In the genomic region with DNA sequence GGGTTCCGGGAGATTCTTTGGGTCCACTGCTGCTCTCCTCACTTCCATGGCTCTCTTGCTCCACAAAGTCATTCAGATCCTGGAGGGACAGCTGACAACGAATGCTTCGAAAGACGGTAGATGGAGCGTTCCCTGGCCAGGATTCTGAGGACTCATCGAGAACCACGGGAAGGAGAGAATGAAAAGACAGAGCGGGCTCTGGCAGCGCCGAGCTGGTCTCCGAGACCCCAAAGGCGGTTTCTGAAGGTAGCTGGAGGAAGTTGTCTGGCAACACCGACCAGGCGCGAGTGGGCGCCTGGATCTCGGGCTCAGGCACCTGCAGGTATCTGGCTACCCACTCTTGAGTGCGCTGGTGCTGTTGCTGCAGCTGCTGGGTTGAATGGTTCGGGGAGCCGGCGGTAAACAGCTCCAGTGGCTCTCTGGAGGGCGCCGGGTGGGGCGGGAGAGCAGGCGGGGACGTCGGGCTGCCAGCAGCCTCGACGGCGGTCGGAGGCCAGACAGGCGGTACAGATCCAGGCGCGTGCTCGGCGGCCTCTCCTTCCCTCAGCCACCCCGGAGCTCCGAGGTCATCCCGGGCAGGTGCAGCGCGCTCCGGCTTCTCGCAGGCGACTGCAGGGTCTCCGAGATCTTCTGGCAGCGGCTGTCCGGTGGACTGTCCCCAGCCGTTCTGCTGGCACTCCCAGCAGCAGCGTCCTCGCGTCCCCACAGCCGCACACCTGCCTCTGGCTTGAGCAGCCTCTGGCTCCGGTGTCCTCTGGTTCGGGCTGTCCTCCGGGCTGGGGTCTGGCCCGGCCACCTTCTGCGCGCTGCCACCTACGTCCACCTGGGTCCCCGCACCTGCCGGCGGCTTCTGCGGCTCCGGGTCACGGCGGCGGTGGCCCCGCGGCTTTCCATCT, we compare ENCODE assay signal across 8 mouse cellular contexts. TPM values are rescaled to one million over a fixed set of nuclear protein-coding genes. Genes with fewer than 3 reads are reported as not detected.
DNase-seq lines count a peak whose midpoint lies in the region; ATAC-seq and TF ChIP-seq lines count a peak whose summit lies in the region.

No protein-coding gene starts in this region.

- peak overlapping the region; percentile 95 for H3K4me3 ChIP-seq in liver, adult 2 months (ENCODE audit: insufficient read depth, low read depth, low read length)
- H3K4me3 ChIP-seq in embryonic facial prominence, embryonic 11.5 days (ENCODE audit: low read depth, low read length), result peak overlapping the region; percentile 48
- H3K4me3 ChIP-seq in intestine, embryonic 15.5 days (replicated peaks), result peak overlapping the region; percentile 57
- peak overlapping the region; percentile 62 for H3K4me3 ChIP-seq in lung, embryonic 16.5 days (ENCODE audit: low read length)

- peak overlapping the region; percentile 93 for H3K9ac ChIP-seq in liver, adult 2 months (ENCODE audit: low read depth, low read length)
- peak overlapping the region; percentile 28 for H3K9ac ChIP-seq in embryonic facial prominence, embryonic 11.5 days (replicated peaks; ENCODE audit: low read length)
- peak overlapping the region; percentile 59 for H3K9ac ChIP-seq in intestine, embryonic 15.5 days
- H3K9ac ChIP-seq in lung, embryonic 16.5 days (ENCODE audit: low read length), result peak overlapping the region; percentile 63

- H3K79me2 ChIP-seq in liver, adult 2 months (ENCODE audit: control insufficient read depth, insufficient read depth, low read length), result peaks cover 9% of the 10 kb centered on the region; the same call in 1 of the 2 replicates

- no peaks in the 10 kb centered on the region for H3K27me3 ChIP-seq in liver, adult 2 months (ENCODE audit: control insufficient read depth, insufficient read depth, low read length)
- H3K27me3 ChIP-seq in embryonic facial prominence, embryonic 11.5 days (ENCODE audit: control insufficient read depth, insufficient read depth, low read length), result peaks cover 37% of the 10 kb centered on the region
- peaks cover 31% of the 10 kb centered on the region for H3K27me3 ChIP-seq in intestine, embryonic 15.5 days (replicated peaks)
- H3K27me3 ChIP-seq in lung, embryonic 16.5 days (ENCODE audit: control insufficient read depth, insufficient read depth, low read depth, low read length), result peaks cover 41% of the 10 kb centered on the region

- H3K27ac ChIP-seq in liver, adult 2 months (replicated peaks; ENCODE audit: insufficient read depth, low read depth, low read length), result peak overlapping the region; percentile 80
- no peak overlapping the region for H3K27ac ChIP-seq in embryonic facial prominence, embryonic 11.5 days (replicated peaks; ENCODE audit: low read depth, low read length)
- no peak overlapping the region for H3K27ac ChIP-seq in intestine, embryonic 15.5 days
- no peak overlapping the region for H3K27ac ChIP-seq in lung, embryonic 16.5 days (ENCODE audit: low read length)

- no peaks in the 10 kb centered on the region; the same call in 1 of the 2 replicates for H3K9me3 ChIP-seq in embryonic facial prominence, embryonic 11.5 days (replicated peaks; ENCODE audit: control insufficient read depth, low read length)
- no peaks in the 10 kb centered on the region for H3K9me3 ChIP-seq in intestine, embryonic 15.5 days
- no peaks in the 10 kb centered on the region for H3K9me3 ChIP-seq in lung, embryonic 16.5 days (ENCODE audit: control insufficient read depth, low read length)

- H3K4me2 ChIP-seq in embryonic facial prominence, embryonic 11.5 days (ENCODE audit: low read depth, low read length), result peak overlapping the region; percentile 98
- H3K4me2 ChIP-seq in intestine, embryonic 15.5 days (replicated peaks), result peak overlapping the region; percentile 94
- peak overlapping the region; percentile 89 for H3K4me2 ChIP-seq in lung, embryonic 16.5 days (ENCODE audit: low read depth, low read length)

- no peak for TF ChIP-seq POLR2A in liver, adult 2 months (IDR thresholded peaks at IDR 0.05; ENCODE audit: extremely low read depth, insufficient read depth, low read length)

- no peak for DNase-seq in liver, adult 2 months (ENCODE audit: extremely low read depth, low read depth, low spot score)
- no peak for DNase-seq in liver
- DNase-seq in embryonic facial prominence, embryonic 11.5 days (ENCODE audit: low spot score), result no peak
- no peak for DNase-seq in embryo, embryonic 9.5 days (ENCODE audit: extremely low spot score)
- no peak for DNase-seq in gastrocnemius, postnatal 25 days

- no peaks in the 10 kb centered on the region for H3K36me3 ChIP-seq in liver, adult 2 months (ENCODE audit: control insufficient read depth, insufficient read depth, low read length)
- no peaks in the 10 kb centered on the region for H3K36me3 ChIP-seq in embryonic facial prominence, embryonic 11.5 days (replicated peaks; ENCODE audit: control insufficient read depth, insufficient read depth, low read depth, low read length)
- no peaks in the 10 kb centered on the region for H3K36me3 ChIP-seq in intestine, embryonic 15.5 days
- H3K36me3 ChIP-seq in lung, embryonic 16.5 days (ENCODE audit: control insufficient read depth, insufficient read depth, low read length), result no peaks in the 10 kb centered on the region

- ATAC-seq in embryonic facial prominence, embryonic 11.5 days (replicated peaks; ENCODE audit: insufficient number of reproducible peaks, low FRiP score, low TSS enrichment, low read depth), result no peak
- ATAC-seq in intestine, embryonic 15.5 days, result peak; percentile 14
- peak; percentile 3; the same call in 1 of the 2 replicates for ATAC-seq in lung, embryonic 16.5 days (ENCODE audit: low read depth)
- no peak for ATAC-seq in monocyte, adult 5-6 weeks (replicated peaks; ENCODE audit: insufficient number of reproducible peaks, low FRiP score, low TSS enrichment, poor library complexity, severe bottlenecking)

- TF ChIP-seq CTCF in liver, adult 2 months (IDR thresholded peaks at IDR 0.05; ENCODE audit: low read depth, low read length), result no peak

- peaks cover 21% of the 10 kb centered on the region for H3K4me1 ChIP-seq in liver, adult 2 months (ENCODE audit: control insufficient read depth, insufficient read depth, low read length)
- peaks cover 7% of the 10 kb centered on the region; the same call in 1 of the 2 replicates for H3K4me1 ChIP-seq in embryonic facial prominence, embryonic 11.5 days (ENCODE audit: control insufficient read depth, insufficient read depth, low read length)
- H3K4me1 ChIP-seq in intestine, embryonic 15.5 days (replicated peaks), result peaks cover 20% of the 10 kb centered on the region
- H3K4me1 ChIP-seq in lung, embryonic 16.5 days (replicated peaks; ENCODE audit: control insufficient read depth, insufficient read depth, low read length), result peaks cover 28% of the 10 kb centered on the region

- 6% methylated on average over 69 of the region's 69 CpGs for WGBS in liver, adult 2 months
- 2% methylated on average over 59 of the region's 69 CpGs for WGBS in embryonic facial prominence, embryonic 11.5 days
- 4% methylated on average over 69 of the region's 69 CpGs for WGBS in intestine, embryonic 15.5 days
- 2% methylated on average over 66 of the region's 69 CpGs for WGBS in lung, embryonic 16.5 days

RNA-seq across cellular contexts. Expression of a gene that starts 0.9 kb away (rescaled TPM):
- 1.2 and 1.6 TPM in 2 replicates for total RNA-seq in liver, adult 2 months (2014; rRNA removed)
- 3.4 and 3.9 TPM in 2 replicates for polyA plus RNA-seq in liver, adult 2 months (2012; rRNA removed)
- polyA plus RNA-seq in embryonic facial prominence, embryonic 11.5 days (2014; fragmentation: Nextera tagmentation; extraction: Ambion mirVana), result 0.45 and 0.66 TPM in 2 replicates
- polyA plus RNA-seq in intestine, embryonic 15.5 days (2015; fragmentation: Nextera tagmentation; extraction: Ambion mirVana), result 5.8 and 6.1 TPM in 2 replicates
- 1.2 and 1.4 TPM in 2 replicates for polyA plus RNA-seq in lung, embryonic 16.5 days (2015; fragmentation: Nextera tagmentation; extraction: Ambion mirVana)
- not detected in 3 replicates for total RNA-seq in monocyte, adult 5-6 weeks (2017)
- not detected for total RNA-seq in gastrocnemius, postnatal 25 days (2021)

RNA-seq across cellular contexts. Expression of a gene that starts 49.3 kb away (rescaled TPM):
- total RNA-seq in liver, adult 2 months (2014; rRNA removed), result 7.1 and 10.7 TPM in 2 replicates
- 7.3 and 9.2 TPM in 2 replicates for polyA plus RNA-seq in liver, adult 2 months (2012; rRNA removed)
- 236 and 261 TPM in 2 replicates for polyA plus RNA-seq in embryonic facial prominence, embryonic 11.5 days (2014; fragmentation: Nextera tagmentation; extraction: Ambion mirVana)
- 138 and 157 TPM in 2 replicates for polyA plus RNA-seq in intestine, embryonic 15.5 days (2015; fragmentation: Nextera tagmentation; extraction: Ambion mirVana)
- polyA plus RNA-seq in lung, embryonic 16.5 days (2015; fragmentation: Nextera tagmentation; extraction: Ambion mirVana), result 142 and 157 TPM in 2 replicates
- total RNA-seq in monocyte, adult 5-6 weeks (2017), result 78.7 to 182 TPM (median 86.3 TPM) in 3 replicates
- total RNA-seq in gastrocnemius, postnatal 25 days (2021), result 10 to 100 TPM; 75.1 to 79.4 TPM

Comparison
In these comparisons a context has a peak if more than half of its experiments do, and no peak if none do; other contexts are left out.
1. H3K9ac ChIP-seq: peak in every context shown above with its lines; median percentile 93 in liver, adult 2 months; 63 in lung, embryonic 16.5 days; 59 in intestine, embryonic 15.5 days; 28 in embryonic facial prominence, embryonic 11.5 days.
2. ATAC-seq: peak in intestine, embryonic 15.5 days (single experiment) and lung, embryonic 16.5 days (single experiment); none in embryonic facial prominence, embryonic 11.5 days (single experiment) and monocyte, adult 5-6 weeks (single experiment).
3. RNA of a gene that starts 49.3 kb away (polyA plus RNA-seq): 236 to 261 TPM in embryonic facial prominence, embryonic 11.5 days, 142 to 157 TPM in lung, embryonic 16.5 days and 138 to 157 TPM in intestine, embryonic 15.5 days; 7.3 to 9.2 TPM in liver, adult 2 months; every median in the first group is over 10 times any median in the second.
4. Peak in every context shown above with its lines, with median percentiles within 50 percentile points of each other: H3K4me3 ChIP-seq and H3K4me2 ChIP-seq.